Mouse (Mus musculus): Measurements from ENCODE around the gene Slf2.

The Slf2 gene

DNA sequence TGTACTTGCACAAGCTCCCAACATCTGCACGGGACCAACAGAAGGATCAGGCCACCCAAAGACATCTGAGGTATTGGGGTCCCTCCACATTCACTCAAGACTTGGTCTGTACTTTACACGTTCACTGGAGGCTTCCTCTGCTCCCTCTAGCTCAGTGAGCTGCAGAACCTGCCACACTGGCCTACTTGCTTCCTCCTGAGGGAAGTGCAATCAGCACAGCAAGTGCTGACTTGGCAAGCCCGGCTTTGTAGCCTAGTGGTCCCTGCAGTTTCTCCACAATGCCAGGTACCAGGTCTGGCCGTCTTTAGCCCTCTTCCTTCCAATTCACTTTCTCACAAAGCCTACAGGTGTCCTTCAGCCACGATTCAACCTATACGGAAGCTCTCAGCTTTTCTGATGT, 56.1 kb downstream of the Slf2 start:
- no peak for DNase-seq

DNA sequence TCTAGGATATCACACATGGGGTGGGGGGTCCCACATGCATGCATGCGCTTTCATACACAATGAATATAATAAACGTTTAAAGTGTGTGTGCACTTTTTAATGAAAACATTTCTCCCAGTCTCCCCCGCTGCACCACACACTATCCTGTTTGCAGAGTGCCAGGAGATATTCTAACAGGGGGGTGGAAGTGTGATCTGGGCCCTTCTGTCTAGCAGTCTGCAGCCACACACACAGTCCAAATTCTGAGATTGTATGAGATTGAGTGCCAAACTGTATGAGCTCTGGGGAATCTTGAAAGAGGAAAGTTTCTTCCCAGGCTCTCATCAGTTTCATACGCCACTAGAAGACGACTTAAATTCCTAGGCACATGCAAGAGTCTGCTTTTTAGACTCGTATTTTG, 56.9 kb downstream of the Slf2 start:
- DNase-seq = peak; percentile 54

DNA sequence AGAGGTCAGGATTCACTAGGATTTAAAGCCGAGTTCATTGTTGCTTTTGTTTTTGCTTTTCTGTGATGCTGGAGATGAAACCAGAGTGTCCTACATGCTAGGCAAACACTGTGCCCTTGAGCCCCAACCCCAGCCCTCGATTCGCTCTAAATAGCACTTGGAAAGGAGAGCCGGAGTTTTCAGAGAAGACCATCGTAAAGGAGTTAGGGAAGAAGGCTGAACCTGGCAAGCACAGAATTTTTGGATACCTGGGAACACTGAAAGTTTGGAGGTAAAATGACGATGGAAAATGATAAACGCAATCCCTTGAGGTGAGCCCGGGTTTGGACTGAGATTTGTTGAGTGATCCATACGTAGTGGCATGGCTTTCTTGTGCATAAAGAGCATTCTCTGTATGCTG, 57.4 kb downstream of the Slf2 start:
- no peak for DNase-seq

DNA sequence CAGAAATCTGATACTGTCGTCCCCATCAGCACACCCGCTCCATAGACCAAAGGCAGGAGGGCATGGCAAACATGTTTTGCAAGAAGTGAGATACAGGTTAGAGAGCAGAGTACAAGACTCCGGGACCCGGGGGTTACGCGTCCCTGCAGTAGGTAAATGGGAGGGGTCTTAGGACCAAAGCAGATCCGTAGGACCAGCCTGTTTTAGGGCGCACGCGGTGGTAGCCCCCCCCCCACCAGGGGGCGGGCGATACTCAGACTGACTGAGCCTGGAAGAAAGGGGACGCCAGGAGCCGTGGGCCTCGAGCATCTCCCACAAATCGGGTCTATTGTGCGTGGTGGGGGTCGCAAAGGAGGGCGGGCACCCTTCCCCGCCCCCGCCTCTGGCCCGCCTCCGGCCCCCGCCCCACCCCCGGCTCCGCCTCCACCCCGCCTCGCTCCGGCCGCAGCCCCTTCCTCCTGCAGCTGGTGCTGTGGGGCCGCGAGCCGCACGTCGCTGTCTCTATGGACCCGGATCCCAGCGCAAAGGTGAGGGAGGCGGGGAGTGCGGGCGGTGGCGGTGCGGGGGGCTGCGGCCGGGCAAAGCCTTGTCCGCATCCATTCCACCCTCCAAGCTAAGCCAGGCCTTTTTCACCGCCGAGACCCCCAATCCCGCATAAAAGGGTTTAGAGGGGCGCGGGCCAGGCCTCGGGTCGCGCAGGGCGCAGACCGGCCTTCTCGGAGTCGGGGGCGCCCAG, 58.0 kb downstream of the Slf2 start, which contains the start of gene Sema4g:
Gene Sema4g (plus strand): TSS at position 271 of the 736 bp plus-strand sequence.
- peak; percentile 40 for DNase-seq

DNA sequence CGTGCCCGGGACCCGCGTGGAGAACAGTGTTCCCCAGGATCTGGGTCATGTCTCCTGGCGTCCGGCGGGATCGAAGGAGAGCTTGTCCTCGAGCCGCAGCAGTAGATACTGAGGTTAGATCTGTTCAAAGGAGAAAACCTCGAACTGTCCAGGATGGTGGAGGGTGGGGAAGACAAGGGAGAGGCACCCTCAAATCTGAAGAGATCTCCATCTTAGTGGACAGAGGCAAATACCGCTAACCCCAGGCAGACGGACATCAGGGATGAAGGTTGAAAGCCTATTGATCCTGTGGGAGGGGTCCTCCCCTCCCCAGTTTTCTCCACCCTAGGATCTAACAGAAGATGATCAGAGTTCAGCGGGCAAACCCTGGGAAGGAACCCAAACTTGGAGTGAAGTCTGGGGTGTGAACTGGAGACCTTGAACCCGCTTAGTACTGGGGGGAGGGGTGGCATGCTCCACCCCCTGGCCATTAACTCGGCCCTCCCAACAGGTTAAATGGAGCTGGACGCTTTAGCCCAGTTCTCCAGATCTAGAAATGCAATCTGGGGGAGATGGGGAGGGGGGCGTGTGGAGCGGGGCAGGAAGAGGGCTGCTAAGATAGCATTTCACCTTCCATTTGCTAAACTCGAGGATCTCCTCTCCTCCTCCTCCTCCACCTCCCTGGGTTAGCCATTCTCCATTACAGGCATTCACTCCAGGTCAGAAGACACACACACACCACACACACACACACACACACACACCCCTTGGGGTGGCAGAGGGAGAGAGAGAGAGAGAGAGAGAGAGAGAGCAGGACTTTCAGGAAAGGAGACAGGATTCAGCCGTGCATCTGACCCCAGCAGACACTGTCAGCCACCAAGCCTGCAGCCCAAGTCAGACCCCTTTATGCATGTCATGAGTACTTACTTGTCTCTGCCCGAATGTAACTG, 58.9 kb downstream of the Slf2 start:
- DNase-seq = no peak

DNA sequence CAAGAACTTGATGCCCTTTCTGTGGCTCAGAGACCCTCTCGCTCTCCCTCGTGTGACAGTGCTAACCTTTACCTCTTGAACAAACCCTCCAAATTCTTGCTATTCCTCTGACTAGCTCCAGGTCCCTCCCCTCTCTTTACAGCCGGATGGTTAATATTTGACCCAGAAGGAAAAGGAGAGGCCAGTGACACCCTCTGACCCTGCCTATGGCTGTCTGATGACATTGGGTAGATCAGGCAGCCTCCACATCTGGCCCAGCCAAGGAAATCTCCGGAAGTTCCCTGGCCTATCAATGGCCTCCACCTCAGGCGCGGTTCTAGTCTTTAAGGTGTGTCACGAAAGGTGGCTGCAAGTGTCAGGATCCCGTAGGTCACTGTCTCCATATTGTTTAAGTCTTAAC, 60.1 kb downstream of the Slf2 start:
- no peak for DNase-seq

DNA sequence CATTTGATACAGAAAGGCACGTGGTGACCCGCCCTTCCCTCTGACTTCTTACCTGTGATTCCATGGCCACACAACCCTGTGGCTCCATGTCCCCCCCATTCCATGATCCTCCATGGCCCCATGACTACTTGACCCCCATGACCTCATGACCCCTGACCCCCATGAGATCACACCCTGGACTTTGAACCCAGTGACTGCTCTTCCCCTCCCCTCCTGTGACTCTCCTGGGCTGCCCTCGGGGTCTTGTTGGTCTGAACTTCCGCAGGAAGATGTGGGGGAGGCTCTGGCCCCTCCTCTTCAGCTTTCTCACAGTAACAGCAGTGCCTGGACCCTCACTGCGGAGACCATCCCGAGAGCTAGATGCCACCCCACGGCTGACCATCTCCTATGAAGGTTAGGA, 61.3 kb downstream of the Slf2 start:
- DNase-seq = no peak

DNA sequence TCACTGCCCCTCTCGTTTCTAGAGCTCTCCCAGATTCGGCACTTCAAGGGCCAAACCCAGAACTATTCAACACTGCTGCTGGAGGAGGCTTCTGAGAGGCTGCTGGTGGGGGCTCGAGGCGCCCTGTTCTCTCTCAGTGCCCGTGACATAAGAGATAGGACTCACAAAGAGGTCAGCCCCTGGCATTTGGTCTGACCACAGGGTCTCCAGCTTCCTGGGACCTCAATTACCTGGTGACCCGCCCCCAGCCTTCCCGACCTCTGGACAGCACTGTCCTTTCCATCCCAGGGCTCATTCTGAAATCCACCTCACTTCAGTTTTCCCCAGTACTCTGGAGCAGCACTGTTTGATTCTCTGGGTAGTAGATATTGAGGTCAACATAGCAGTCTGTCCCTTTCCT, 61.8 kb downstream of the Slf2 start:
- no peak for DNase-seq

DNA sequence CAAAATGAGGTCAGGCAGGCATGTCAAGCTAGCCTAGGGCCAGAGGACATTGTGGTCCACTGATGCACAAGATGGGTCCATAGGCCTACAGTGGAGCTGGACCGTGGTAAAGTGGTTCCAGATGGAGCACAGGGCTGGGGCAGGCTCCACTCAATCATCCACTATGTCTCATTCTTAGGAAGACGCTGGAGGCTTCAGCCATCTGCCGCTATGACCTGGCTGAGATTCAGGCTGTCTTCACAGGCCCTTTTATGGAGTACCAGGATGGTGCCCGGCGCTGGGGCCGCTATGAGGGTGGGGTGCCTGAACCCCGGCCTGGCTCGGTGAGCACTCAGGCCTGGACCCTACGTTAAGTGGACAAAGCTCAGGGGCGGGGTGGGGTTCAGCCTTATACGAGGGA, 66.8 kb downstream of the Slf2 start:
- DNase-seq = no peak

DNA sequence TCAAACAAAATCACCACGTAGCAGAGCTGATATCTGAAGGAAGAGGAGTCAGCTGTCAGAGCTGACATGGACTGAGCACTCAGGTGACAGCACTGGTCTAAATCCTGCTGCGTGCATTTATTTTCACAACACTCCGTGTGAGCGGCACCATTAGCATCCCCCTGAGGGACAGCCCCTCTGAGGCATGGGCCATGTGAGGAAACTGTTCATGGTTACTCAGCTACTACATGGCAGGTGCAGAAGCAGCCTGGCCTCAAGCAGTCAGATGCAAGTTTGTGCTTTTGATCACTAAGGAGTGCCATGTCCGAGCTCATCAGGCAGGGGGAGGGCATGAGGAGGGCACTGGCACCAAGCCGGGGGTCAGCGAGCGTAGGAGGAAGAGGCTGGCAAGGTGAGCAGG, 68.7 kb downstream of the Slf2 start:
- no peak for DNase-seq

DNA sequence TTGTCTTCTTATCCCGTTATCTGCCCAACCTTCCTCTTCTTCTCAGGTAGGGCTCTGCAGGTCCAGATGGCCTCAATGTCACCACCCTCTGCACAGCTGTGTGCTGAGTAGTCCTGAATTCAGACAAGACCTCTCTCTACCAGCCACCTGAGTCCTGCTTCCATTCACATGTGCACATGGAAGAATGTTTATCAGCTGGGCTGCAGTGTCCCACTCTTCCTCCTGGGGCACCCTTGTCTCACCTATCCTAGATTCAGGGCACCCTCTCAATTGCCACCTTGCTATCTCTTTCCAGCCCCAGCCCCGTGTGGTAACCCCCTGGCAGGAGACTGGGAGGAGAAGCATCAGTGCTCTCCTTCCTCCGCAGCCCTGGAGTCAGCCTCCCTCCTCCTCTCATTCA, 71.3 kb downstream of the Slf2 start:
- DNase-seq = no peak

DNA sequence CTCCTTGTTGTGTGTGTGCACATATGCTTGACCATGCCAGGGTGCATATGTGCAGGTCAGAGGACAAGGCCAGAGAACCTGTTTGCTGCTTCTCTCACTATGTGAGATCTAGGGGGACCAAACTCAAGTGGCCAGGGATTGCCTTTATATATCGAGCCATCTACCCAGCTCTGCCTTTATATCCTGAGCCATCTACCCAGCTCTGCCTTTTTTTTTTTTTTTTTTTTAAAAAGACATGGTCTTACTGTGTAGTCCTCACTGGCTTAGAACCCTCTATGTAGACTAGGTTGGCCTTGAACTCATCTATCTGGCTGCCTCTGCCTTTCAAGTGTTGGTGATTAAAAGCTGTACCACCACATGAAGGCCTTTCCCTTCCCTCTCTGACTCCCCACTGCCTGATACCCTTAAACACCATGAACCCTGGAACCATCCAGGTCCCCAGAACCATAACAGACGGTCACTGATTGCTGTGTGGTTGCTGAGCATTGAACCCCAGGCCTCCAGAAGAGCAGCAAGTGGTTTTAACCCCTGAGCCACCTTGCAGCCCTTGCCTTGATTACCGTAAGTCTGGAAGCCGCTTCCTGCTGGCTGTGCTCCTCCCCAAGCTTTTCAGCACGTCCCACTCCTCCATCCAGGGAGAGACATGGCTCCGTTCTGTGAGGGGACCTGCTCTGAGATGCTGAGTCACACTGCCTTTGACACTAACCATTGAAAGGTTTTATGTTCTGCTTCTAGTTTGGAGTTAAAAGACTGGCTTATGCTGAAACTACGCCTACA, 73.0 kb downstream of the Slf2 start:
- DNase-seq = no peak

DNA sequence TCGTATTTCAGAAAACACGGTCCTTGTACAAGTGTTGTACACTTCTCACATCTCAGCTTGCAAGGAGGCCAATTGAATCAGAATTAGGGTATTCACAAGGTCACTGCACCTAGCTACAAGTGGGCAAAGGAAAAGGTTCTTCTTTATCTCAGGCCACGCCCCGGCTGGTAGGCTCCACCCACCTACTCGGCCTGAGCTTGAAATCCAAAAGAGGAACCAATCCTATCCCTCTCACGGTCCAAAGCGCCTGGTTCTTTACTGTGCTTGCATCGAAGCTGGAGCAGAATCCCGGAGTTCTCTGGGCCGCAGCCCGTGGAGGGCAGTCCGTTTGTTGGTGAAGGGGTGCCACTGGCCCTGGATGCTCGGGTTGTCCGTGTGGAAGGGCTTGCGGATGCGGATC, 74.5 kb downstream of the Slf2 start, which contains the start of gene Twnk:
Gene Twnk (plus strand): TSS at position 220 of the 400 bp plus-strand sequence.
- DNase-seq = no peak

DNA sequence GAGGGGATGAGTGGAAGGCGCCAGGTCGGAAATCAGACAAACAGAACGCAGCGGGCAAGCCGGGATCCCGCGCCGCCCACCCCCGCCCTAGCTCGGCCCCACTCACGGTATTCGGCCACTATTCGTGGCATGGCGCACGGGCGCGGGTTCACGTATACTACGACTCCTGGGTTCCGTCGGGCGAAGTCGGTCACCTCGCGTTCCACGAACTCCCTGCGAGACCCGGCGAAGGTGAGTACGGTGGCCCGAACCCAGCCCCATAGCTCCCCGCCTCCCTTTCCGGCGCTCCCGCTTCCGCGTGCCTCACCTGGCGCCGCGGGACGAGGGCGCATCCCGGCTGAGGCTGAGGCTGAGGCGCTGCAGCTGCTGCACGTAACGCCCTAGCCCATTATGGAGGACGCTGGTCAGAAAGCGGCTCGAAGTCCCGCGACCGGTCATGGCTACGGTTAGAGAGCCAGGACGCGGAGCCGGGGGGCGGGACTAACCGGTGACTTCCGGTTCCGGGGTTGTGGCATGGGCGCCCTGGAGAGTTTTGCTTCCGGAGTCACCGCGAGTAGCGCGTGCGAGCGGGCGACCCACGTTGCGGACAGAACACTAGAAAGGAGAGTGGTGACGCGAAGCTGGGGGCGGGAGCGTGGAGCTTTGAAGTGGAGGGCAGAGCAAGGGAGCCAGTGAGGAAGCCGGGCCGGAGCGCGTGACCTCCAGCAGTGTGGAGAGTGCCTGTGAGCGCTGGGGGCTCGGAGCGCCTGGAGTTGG, 75.2 kb downstream of the Slf2 start, which contains the start of gene Mrpl43:
Gene Mrpl43 (minus strand): TSS at position 486 of the 756 bp plus-strand sequence.
- DNase-seq = peak; percentile 95

DNA sequence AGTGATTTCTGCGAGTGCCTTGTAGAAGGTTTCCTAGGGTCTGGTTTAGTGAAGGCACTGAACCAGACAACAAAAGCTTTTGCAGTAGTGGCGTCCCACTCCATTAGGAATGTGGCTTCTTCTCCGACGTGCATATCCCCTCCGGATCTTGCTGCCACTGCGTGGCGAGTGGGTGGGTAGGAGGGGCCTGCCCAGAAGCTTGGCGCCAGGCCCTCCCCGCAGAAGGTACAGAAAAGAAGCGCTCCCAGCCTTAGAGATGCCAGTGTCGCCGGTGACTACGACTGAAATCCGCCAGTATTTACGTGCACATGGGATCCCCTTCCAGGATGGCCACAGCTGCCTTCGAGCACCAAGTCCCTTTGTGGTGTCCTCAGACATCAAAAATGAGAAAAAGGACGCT, 76.1 kb downstream of the Slf2 start:
- no peak for DNase-seq

DNA sequence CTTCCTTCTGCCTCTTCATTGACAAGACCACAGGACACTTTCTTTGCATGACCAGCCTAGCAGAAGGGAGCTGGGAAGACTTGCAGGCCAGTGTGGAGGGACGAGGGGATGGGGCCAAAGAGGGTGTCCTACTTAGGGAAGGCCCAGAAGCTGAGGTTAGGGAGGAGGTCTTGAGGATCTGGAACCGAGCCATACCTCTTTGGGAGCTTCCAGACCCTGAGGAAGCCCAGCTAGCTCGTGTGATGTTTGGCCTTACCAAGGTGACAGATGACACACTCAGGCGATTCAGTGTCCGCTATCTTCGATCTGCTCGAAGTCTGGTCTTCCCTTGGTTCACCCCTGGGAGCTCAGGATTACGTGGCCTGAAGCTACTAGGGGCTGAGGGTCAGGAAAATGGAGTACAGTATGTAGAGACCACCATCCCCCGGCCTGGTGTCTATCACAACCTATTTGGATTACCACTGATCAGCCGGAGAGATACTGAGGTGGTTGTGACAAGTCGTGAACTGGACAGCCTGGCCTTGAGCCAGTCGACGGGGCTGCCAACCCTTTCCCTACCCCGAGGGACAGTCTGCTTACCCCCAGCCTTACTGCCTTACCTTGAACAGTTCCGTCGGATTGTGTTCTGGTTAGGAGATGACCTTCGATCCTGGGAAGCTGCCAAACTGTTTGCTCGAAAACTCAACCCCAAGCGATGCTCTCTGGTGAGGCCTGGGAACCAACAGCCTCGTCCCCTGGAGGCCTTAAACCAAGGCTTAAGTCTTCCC, 76.7 kb downstream of the Slf2 start:
- no peak for DNase-seq

DNA sequence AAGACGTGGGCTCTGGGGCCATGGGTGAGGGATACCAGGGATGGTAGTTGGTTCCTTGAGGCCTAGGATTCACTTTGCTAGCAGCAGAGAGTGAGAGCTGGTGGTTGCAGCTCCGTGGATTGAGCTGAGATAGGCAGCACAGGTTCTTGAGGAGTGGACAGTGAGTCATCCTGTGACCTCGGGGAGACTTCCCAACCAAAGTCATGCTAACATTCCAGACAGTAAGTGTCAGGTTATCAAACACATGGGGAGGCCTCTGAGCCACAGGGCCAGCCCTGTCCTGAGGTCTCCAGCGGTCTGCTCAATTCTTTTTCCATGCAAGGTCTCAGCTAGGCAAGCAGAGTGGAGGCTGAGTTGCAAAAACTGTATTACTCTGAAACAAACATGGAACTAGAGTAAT, 79.7 kb downstream of the Slf2 start:
- DNase-seq = no peak

DNA sequence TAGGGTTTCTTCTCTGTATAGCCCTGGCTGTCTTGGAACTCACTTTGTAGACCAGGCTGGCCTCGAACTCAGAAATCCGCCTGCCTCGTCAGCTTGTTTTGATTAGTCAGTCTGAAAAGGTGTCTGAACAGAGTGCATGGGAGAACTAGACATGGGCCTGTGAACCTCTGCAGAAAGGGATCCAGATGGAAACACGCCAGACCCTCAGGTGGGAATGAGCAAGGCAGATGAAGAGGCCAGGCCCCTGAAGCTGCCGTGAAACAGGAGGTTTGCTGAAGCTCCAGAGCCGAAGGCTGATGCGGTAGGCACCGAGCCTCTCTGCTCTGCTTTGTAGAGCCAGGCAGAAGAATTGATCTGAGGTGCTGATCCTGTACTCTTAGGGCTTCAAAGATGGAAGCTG, 81.3 kb downstream of the Slf2 start:
- no peak for DNase-seq

DNA sequence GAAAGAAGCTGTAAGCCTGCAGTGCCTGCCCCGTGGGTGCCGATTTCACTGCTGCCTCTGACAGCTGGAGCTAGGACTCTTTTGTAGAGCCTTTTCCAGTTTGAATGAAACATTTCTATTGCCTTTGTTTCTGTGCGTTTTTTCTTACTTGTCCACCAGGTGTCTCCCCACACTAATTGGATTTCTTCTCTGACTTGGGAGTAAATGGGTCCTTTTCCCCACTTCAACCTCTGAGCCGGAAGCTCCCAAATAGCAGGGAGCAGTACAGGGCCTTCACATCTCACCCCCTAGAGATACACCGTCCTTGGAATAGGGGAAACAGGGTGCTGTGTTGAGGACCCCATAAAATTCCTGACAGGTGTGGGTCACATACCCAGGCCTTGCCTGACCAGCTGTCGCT, 81.7 kb downstream of the Slf2 start:
- no peak for DNase-seq

DNA sequence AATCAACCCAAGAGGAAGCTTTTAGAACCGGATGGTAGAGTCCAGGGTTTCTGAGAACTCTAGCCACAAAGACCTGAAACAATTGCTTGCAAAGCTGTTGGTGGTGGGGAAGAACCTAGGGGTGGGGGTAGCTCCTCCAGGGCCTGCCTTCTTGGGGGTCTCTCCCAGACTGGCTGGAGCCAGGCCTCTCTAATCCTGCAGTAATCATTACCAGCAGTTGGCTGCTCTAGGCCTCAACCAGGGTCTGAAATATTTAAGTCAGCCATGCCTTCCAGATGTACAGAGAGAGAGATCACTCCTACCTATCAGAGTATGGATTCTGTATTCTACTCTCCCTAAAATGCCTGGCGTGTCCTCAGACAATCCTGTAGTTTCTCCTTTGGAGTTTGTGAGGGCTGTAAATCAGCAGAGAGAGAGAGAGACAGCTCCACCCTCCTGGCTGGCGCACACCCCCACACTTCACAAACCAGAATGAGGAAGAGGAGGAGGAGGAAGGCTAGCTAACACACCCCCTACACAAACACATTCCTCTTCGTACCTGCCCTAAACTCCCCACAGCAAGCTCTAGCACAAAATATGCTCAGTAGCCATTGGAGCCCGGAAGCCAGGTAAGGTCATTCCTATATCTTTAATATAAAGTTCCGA, 82.8 kb downstream of the Slf2 start:
- no peak for DNase-seq

DNA sequence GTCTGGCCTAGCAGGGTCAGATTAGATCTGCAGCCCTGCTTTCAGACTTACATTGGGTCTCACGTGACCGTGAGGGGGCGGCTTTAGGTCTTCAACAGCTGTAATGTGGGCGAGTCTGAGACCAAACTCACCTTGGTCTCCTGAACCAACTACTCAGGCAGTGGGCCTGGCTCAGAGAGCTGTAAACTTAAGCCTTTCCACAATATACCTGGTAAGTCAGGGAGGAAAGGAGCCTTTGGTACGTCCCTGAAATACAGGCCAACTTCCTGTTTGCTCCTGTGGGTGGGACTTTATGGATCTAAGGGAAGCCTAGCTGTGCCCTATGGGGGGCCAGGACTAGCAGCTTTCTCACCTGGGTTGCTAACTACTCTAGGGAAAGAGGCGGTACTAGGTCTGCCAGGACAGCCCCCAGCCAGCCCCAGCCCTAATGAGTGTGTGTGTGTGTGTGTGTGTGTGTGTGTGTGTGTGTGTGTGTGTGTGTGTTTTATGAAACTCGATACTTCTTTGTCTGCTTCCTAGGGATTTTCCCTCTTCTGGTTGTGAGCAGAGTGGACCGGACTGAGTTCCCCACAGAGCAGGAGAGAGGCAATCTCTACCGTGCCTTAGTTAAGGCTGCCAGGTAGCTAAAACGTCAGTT, 83.5 kb downstream of the Slf2 start, which contains the start of gene Lzts2:
Gene Lzts2 (plus strand): TSS at position 80 of the 637 bp plus-strand sequence.
- DNase-seq = no peak
